Mouse (Mus musculus) hindbrain, embryonic 12.5 days (tissue): Measurements from ENCODE around the gene Dnajc22. TPM values are rescaled to one million over a fixed set of nuclear protein-coding genes. Genes with fewer than 3 reads are reported as not detected.
"Not testable (repeated sequence)": the region's sequence is repeated elsewhere in the genome, so short reads cannot be mapped to it uniquely, and the experiment has no call there.

Experiments
- ATAC-seq: fragments of 200-750 bp; cut with Nextera tagmentation; 2 replicates; pipeline ENCODE4 v1.8.0; 2017; ENCODE audit warnings: moderate TSS enrichment; ENCODE audit not compliant: low FRiP score
- H3K27ac ChIP-seq: fragments of 300-500 bp; sonication (generic); 2 replicates; pipeline ENCODE4 v1.5.1; 2016; ENCODE audit warnings: mild to moderate bottlenecking
- H3K27me3 ChIP-seq: fragments of 300-500 bp; sonication (generic); 2 replicates; pipeline ENCODE4 v1.6.1; 2016; ENCODE audit warnings: mild to moderate bottlenecking
- H3K36me3 ChIP-seq: fragments of 300-500 bp; sonication (generic); 2 replicates; pipeline ENCODE4 v1.6.1; 2016; ENCODE audit warnings: mild to moderate bottlenecking
- H3K4me1 ChIP-seq: fragments of 300-500 bp; sonication (generic); 2 replicates; pipeline ENCODE4 v1.6.1; 2016
- H3K4me2 ChIP-seq: fragments of 300-500 bp; sonication (generic); replicated peaks from 2 replicates; pipeline ENCODE4 v1.6.1; 2016; ENCODE audit warnings: mild to moderate bottlenecking
- H3K4me3 ChIP-seq: fragments of 300-500 bp; sonication (generic); 2 replicates; pipeline ENCODE4 v1.5.1; 2016; ENCODE audit warnings: mild to moderate bottlenecking
- H3K9ac ChIP-seq: fragments of 300-500 bp; sonication (generic); 2 replicates; pipeline ENCODE4 v1.6.1; 2016; ENCODE audit warnings: mild to moderate bottlenecking, moderate library complexity
- H3K9me3 ChIP-seq: fragments of 300-500 bp; sonication (generic); replicated peaks from 2 replicates; pipeline ENCODE4 v1.6.1; 2016; ENCODE audit warnings: mild to moderate bottlenecking
- WGBS: fragments of 180-500 bp; shearing (Covaris S2); methylation state at CpG from one replicate; pipeline ENCODE4 v1.1.7; 2016; 5-methylcytosine and 5-hydroxymethylcytosine counted together
- polyA plus RNA-seq: library from polyadenylated mRNA; unstranded; fragments of >200 nt; fragmentation: Nextera tagmentation; extraction: Ambion mirVana; gene quantifications from 2 replicates; pipeline ENCODE4 v1.2.1, GENCODE M21; 2016

Gene Dnajc22
- 3.2 and 3.3 TPM in 2 replicates for polyA plus RNA-seq

DNA sequence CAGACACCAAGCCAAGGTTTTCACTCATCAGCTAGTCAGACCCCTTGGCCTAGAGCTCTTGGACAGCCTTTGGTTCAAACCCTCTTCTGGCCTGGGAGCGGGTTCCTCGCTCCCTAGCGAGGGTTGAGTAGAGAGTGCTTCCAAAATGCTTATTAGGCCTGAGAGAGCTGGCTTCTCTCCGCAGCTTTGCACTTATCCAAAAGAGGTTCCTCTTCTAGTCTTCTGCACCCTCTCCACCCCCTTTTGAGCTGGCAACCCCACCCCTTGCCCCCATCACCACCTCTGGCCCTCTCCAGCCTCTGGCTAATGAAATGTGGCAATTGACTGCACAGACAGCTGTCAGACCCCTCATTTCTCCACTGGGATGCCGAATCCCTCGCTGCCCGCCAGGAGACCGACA, at the start of gene Dnajc22:
Gene Dnajc22, plus strand, starts transcription at position 301 of the 400 bp plus-strand sequence.
- ATAC-seq: no peak
- 16% methylated on average over 8 of the region's 8 CpGs for WGBS
- H3K4me1 ChIP-seq: peaks cover 80% of the 10 kb centered on the region

DNA sequence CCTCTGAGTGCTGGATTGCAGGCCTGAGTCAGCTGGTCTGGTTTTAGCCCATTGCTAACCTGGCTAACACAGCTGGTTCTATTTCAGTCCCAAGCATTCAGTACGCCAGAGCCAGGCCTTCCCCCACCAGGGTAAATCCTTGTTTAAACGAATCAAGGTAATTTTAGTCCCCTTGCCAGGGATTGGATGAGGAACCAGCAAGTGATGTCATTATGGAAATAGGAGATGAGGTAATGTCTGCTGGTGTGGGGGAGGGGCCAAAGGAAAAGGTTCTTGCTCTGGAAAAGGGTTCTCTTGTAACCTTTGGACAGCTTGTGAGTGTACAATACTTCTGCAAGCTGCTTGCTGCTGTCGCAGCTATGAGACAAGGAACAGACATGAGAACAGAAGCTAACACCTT, 48.1 kb upstream of the Dnajc22 start:
- Histone ChIP-seq H3K27me3 (0 out of 2 replicates have a peak, but pooled peaks cover 2% of the 10 kb centered on the region), H3K4me1 (peaks cover 15% of the 10 kb centered on the region), H3K9me3 (no peaks in the 10 kb centered on the region), H3K27ac (no peak overlapping the region), H3K9ac (no peak overlapping the region), H3K4me3 (no peak overlapping the region), H3K36me3 (no peaks in the 10 kb centered on the region), H3K4me2 (no peak overlapping the region)
- no peak for ATAC-seq
- 73% methylated on average over 3 of the region's 3 CpGs for WGBS

More for the DNA sequence above, at the start of gene Dnajc22:
- H3K36me3 ChIP-seq: no peaks in the 10 kb centered on the region
- H3K9ac ChIP-seq: peak within 1 kb of the TSS; percentile 44
- peaks cover 76% of the 10 kb centered on the region for H3K27me3 ChIP-seq
- H3K4me3 ChIP-seq: peak within 1 kb of the TSS; percentile 35
- peak within 1 kb of the TSS; percentile 61 for H3K4me2 ChIP-seq
- peak within 1 kb of the TSS; percentile 76 for H3K27ac ChIP-seq
- H3K9me3 ChIP-seq: no peaks in the 10 kb centered on the region

DNA sequence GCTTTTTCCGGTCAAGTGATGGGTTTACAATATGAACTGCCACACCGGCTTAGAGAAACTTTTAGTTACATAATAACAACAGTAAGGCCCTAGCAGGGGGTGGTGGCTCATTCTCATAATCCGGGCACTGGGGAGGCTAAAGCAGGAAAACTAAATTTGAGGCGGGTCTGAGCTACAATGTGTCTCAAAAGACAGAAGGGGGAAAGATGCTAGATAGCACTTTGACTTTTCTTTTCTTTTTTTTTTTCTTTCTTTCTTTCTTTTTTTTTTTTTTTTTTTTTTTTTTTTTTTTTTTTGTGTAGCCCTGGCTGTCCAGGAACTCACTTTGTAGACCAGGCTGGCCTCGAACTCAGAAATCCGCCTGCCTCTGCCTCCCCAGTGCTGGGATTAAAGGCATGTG, 47.2 kb upstream of the Dnajc22 start:
- peaks cover 14% of the 10 kb centered on the region for H3K4me1 ChIP-seq
- not testable (repeated sequence) for H3K4me3 ChIP-seq, H3K27ac ChIP-seq, ATAC-seq, H3K27me3 ChIP-seq, H3K4me2 ChIP-seq, H3K36me3 ChIP-seq, H3K9me3 ChIP-seq, H3K9ac ChIP-seq
- WGBS: 76% methylated on average over 6 of the region's 6 CpGs

DNA sequence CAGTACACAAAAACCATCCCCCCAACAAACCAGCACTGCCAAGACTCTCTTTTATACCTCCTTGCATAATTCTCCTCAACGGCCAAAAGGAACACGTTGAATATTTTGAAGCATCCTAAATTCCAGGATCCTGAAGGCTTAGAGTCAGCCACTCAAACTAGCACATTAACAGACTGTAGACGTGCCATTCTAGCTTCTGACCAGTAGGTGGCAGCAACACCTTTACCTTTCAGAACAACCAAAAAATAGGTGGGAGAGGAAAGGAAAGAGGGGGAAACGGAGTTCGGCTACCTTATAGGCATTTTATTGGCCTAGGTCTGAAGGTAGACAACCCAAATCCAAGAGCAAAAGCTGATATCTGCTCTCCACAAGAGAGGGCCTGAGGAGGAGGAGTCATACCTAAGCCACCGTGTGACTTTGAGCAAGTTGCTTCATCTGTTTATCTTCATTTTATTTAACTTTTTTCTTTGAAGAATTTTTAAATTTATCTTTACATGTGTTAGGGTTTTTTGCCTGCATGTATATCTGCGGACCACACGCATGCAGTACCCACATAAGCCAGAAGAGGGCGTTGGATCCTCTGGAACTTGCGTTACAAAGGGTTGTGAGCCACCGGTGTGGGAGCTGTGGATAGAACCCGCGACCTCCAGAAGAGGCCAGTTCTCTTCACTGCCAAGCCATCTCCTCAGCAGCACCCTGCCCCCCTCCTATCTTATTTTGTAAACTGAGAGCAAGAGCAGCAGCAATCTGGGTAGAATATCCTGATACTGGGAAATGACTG, 43.3 kb upstream of the Dnajc22 start:
- WGBS: 32% methylated on average over 13 of the region's 13 CpGs
- Histone ChIP-seq H3K9me3 (no peaks in the 10 kb centered on the region), H3K4me1 (peaks cover 16% of the 10 kb centered on the region), H3K4me3 (no peak overlapping the region), H3K4me2 (no peak overlapping the region), H3K9ac (no peak overlapping the region), H3K36me3 (no peaks in the 10 kb centered on the region), H3K27ac (no peak overlapping the region), H3K27me3 (peaks cover 36% of the 10 kb centered on the region)
- no peak for ATAC-seq

DNA sequence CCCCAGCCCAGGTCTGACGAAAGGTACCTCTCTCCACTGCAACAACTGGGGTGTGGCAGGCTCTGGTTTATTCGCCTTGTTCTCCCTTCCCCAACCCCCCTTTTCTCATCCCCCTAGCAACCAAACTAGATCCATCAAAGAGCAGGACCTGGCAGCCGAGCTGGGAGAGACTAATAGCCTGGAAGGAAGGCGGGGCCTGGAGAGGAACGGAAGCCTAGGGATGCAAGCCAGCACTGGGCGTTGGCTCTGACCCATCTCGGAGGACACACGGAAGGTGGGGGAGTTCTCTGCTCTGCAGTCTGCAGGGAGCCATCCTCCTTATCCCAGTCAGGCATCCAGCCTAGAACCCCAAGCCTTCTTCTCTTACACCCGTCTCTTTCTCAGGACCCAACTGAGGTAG, 39.6 kb upstream of the Dnajc22 start:
- H3K4me1 ChIP-seq: peaks cover 31% of the 10 kb centered on the region
- H3K4me3 ChIP-seq: no peak overlapping the region
- WGBS: 5% methylated on average over 9 of the region's 9 CpGs
- ATAC-seq: no peak
- no peak overlapping the region for H3K4me2 ChIP-seq
- peaks cover 73% of the 10 kb centered on the region for H3K27me3 ChIP-seq
- H3K36me3 ChIP-seq: no peaks in the 10 kb centered on the region
- no peaks in the 10 kb centered on the region for H3K9me3 ChIP-seq
- no peak overlapping the region for H3K27ac ChIP-seq
- no peak overlapping the region for H3K9ac ChIP-seq

DNA sequence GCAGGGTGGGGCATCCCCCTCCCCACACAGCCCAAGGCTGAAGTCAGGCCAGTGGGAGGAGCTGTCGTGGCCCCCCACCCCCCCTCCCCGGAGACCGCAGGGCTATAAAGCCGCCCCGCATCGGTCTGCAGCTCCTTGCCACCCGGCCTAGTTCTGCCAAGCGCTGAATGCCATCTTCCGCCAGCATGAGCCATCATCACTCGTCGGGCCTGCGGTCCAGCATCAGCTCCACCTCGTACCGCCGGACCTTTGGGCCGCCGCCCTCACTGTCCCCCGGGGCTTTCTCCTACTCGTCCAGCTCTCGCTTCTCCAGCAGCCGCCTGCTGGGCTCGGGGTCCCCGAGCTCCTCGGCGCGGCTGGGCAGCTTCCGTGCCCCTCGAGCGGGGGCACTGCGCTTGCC, 37.9 kb upstream of the Dnajc22 start, which contains the start of gene Prph:
Gene Prph, plus strand, starts transcription at position 135 of the 400 bp plus-strand sequence.
- H3K4me1 ChIP-seq: peaks cover 31% of the 10 kb centered on the region
- no peaks in the 10 kb centered on the region for H3K9me3 ChIP-seq
- no peaks in the 10 kb centered on the region for H3K36me3 ChIP-seq
- H3K4me2 ChIP-seq: peak within 1 kb of the TSS; percentile 56
- H3K4me3 ChIP-seq: peak within 1 kb of the TSS; percentile 35
- H3K27ac ChIP-seq: no peak within 1 kb of the TSS
- H3K27me3 ChIP-seq: peaks cover 88% of the 10 kb centered on the region
- no peak for ATAC-seq
- peak within 1 kb of the TSS; percentile 42 for H3K9ac ChIP-seq
- WGBS: 2% methylated on average over 28 of the region's 30 CpGs

DNA sequence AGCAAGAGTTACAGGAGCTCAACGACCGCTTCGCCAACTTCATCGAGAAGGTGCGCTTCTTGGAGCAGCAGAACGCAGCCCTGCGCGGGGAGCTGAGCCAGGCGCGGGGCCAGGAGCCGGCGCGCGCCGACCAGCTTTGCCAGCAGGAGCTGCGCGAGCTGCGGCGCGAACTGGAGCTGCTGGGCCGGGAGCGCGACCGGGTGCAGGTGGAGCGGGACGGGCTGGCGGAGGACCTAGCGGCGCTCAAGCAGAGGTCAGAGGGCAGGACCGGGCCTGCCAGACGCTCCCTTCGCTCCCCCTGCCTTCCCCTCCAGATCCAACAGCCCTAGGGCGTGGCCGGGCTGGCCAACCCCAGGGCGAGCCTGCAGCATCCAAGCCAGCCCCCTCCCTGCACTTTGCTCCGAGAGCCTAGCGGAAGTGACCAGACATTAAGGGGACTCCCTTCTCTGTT, 37.4 kb upstream of the Dnajc22 start:
- peak overlapping the region; percentile 35 for H3K4me3 ChIP-seq
- H3K27me3 ChIP-seq: peaks cover 85% of the 10 kb centered on the region
- peak overlapping the region; percentile 56 for H3K4me2 ChIP-seq
- ATAC-seq: no peak
- WGBS: under 1% methylated on average over 30 of the region's 37 CpGs
- H3K4me1 ChIP-seq: peaks cover 31% of the 10 kb centered on the region
- H3K36me3 ChIP-seq: no peaks in the 10 kb centered on the region
- H3K27ac ChIP-seq: no peak overlapping the region
- H3K9me3 ChIP-seq: no peaks in the 10 kb centered on the region
- peak overlapping the region; percentile 42 for H3K9ac ChIP-seq

DNA sequence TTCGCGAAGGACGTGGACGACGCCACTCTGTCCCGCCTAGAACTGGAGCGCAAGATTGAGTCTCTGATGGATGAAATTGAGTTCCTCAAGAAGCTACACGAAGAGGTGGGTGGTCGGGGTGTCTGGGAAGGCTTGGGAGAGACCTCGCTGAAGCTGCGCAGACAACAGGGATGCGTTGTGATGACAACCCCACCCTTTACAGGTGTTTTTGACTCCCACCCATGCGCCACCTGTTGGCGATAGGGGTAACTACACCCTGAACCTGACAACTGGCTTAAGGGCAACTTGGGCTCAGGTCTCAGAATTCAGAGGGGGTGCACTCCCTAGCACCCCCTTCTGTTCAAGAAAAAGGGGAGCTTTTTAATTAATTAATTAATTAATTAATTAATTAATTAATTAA, 36.6 kb upstream of the Dnajc22 start:
- H3K4me1 ChIP-seq: peaks cover 31% of the 10 kb centered on the region
- H3K36me3 ChIP-seq: no peaks in the 10 kb centered on the region
- H3K4me3 ChIP-seq: peak overlapping the region; percentile 35; the same call in 1 of the 2 replicates
- ATAC-seq: no peak
- H3K27ac ChIP-seq: no peak overlapping the region
- H3K27me3 ChIP-seq: peaks cover 85% of the 10 kb centered on the region
- H3K4me2 ChIP-seq: peak overlapping the region; percentile 56
- 9% methylated on average over 14 of the region's 14 CpGs for WGBS
- H3K9me3 ChIP-seq: no peaks in the 10 kb centered on the region
- no peak overlapping the region for H3K9ac ChIP-seq

DNA sequence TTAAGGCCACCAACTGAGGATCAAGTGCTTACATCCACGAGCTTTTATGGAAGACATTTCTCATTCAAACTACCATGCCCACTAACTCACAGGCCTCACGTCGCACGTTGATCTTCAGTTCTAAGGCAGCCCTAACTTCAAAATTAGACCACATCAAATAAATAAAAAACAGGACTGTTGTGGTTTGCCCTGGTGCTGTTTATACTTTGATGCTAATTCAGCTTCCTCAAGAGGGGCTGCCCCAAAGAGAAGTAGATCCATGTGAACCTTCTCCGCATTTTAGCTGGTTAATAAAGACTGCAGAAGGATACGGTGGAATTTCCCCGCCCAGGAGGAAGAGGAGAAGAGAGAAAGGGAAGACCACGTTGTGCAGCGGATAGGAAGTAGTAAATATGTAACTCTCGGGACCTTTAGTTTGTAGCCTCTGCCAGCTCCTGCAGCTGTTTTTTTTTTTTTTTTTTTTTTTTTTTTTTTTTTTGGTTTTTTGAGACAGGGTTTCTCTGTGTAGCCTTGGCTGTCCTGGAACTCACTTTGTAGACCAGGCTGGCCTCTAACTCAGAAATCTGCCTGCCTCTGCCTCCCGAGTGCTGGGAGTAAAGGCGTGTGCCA, 27.3 kb upstream of the Dnajc22 start:
- H3K9me3 ChIP-seq: no peaks in the 10 kb centered on the region
- ATAC-seq: no peak
- no peak overlapping the region for H3K27ac ChIP-seq
- 76% methylated on average over 12 of the region's 12 CpGs for WGBS
- H3K4me1 ChIP-seq: no peaks in the 10 kb centered on the region
- H3K36me3 ChIP-seq: no peaks in the 10 kb centered on the region
- H3K4me3 ChIP-seq: no peak overlapping the region
- no peak overlapping the region for H3K9ac ChIP-seq
- no peak overlapping the region for H3K4me2 ChIP-seq
- H3K27me3 ChIP-seq: peaks cover 13% of the 10 kb centered on the region

DNA sequence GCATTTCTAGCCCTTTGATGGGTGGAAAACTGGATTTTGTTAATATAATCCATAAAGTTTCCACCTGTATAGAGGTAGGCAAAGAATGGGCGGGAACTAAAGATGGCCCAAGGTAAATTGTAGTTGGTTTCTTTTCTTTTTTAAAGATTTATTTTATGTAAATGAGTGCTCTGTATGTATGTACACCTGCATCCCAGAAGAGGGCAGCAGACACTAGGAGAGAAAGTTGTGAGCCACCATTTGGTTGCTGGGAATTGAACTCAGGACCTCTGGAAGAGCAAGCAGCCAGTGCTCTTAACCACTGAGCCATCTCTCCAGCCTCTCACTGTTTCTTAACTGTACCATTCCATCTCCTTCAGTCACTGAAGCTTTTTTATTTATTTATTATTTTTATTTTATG, 21.0 kb upstream of the Dnajc22 start:
- 86% methylated on average over 1 of the region's 1 CpGs for WGBS
- no peak for ATAC-seq
- no peak overlapping the region for H3K4me2 ChIP-seq
- H3K9me3 ChIP-seq: no peaks in the 10 kb centered on the region
- H3K4me3 ChIP-seq: no peak overlapping the region
- peaks cover 15% of the 10 kb centered on the region for H3K4me1 ChIP-seq
- H3K36me3 ChIP-seq: peaks cover 5% of the 10 kb centered on the region; the same call in 1 of the 2 replicates
- no peaks in the 10 kb centered on the region for H3K27me3 ChIP-seq
- H3K9ac ChIP-seq: no peak overlapping the region
- no peak overlapping the region for H3K27ac ChIP-seq

DNA sequence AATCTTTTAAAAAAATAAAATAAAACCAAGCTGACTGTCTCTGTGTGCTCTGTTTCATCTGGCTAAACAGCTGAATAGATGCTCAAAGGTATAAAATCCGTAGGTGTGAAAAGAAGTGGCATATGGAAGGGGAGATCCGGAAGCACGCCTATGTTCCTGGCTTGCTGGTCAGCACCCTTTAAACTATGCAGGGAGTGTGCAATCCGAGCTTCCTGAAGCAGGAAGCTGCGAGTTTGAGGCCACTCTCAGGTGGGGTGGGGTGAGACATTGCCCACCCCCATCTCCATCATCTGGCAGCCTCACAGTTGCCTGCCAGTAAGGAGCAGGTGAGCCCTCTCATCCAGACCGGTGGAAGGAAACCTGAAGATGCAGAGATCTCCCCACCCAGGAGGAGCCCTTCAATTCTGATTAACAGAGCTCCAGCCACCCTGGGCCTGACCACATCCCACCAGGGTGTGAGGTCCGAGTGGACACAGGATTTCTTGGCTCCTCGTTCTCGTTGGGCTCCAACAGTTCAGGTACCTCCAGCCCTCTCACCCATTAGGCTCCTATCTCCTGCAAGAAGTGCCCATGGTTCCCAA, 18.9 kb upstream of the Dnajc22 start, which contains the start of gene Troap:
Gene Troap, plus strand, starts transcription at position 557 of the 581 bp plus-strand sequence.
- 18% methylated on average over 9 of the region's 9 CpGs for WGBS
- H3K4me3 ChIP-seq: peak within 1 kb of the TSS; percentile 53
- ATAC-seq: no peak; the same call in 1 of the 2 replicates
- H3K27me3 ChIP-seq: no peaks in the 10 kb centered on the region
- H3K27ac ChIP-seq: peak within 1 kb of the TSS; percentile 97
- peak within 1 kb of the TSS; percentile 78 for H3K9ac ChIP-seq
- no peaks in the 10 kb centered on the region for H3K9me3 ChIP-seq
- H3K36me3 ChIP-seq: peaks cover 15% of the 10 kb centered on the region
- H3K4me2 ChIP-seq: peak within 1 kb of the TSS; percentile 82
- H3K4me1 ChIP-seq: peaks cover 22% of the 10 kb centered on the region
